Mouse (Mus musculus): Measurements from ENCODE around the gene AC129217.1. TPM values are rescaled to one million over a fixed set of nuclear protein-coding genes. Genes with fewer than 3 reads are reported as not detected.

Gene AC129217.1
- polyA plus RNA-seq, 1 experiment, result not detected

- Histone ChIP-seq H3K27ac (ENCODE audit: insufficient read depth, low read depth, low read length) (peak within 1 kb of the TSS; percentile 92), H3K4me1 (ENCODE audit: control insufficient read depth, insufficient read depth, low read length) (peaks cover 10% of the 10 kb centered on the region), H3K4me3 (ENCODE audit: insufficient read depth, low read depth, low read length) (peak within 1 kb of the TSS; percentile 62)
- TF ChIP-seq CTCF (IDR thresholded peaks at IDR 0.05; ENCODE audit: insufficient read depth, low read depth, low read length), result no peak
- TF ChIP-seq POLR2A (IDR thresholded peaks at IDR 0.05; ENCODE audit: insufficient read depth, low read depth, low read length), result 0 out of 2 replicates have a peak, but pooled peaks have one; percentile 33
- 19% methylated on average over 11 of the region's 11 CpGs for WGBS
Measured at GRCm38 (mm10) chr19:8839103-8839907, 9.7 kb downstream of the AC129217.1 start, which contains the start of gene Gng3. TSS of gene Gng3 (minus strand) at chr19:8839194.

GRCm38 (mm10) chr19:8839908-8840791, 10.6 kb downstream of the AC129217.1 start:
- Histone ChIP-seq H3K4me1 (ENCODE audit: control insufficient read depth, insufficient read depth, low read length) (peaks cover 10% of the 10 kb centered on the region), H3K27ac (ENCODE audit: insufficient read depth, low read depth, low read length) (peak overlapping the region; percentile 92), H3K4me3 (ENCODE audit: insufficient read depth, low read depth, low read length) (peak overlapping the region; percentile 62)
- 9% methylated on average over 29 of the region's 29 CpGs for WGBS
- no peak for TF ChIP-seq CTCF (IDR thresholded peaks at IDR 0.05; ENCODE audit: insufficient read depth, low read depth, low read length)
- no peak for TF ChIP-seq POLR2A (IDR thresholded peaks at IDR 0.05; ENCODE audit: insufficient read depth, low read depth, low read length)

GRCm38 (mm10) chr19:8841012-8841411, 11.4 kb downstream of the AC129217.1 start:
- WGBS, result 80% methylated on average over 7 of the region's 7 CpGs
- Histone ChIP-seq H3K4me1 (ENCODE audit: control insufficient read depth, insufficient read depth, low read length) (peaks cover 10% of the 10 kb centered on the region), H3K4me3 (ENCODE audit: insufficient read depth, low read depth, low read length) (peak overlapping the region; percentile 62), H3K27ac (ENCODE audit: insufficient read depth, low read depth, low read length) (no peak overlapping the region)
- no peak for TF ChIP-seq POLR2A (IDR thresholded peaks at IDR 0.05; ENCODE audit: insufficient read depth, low read depth, low read length)
- no peak for TF ChIP-seq CTCF (IDR thresholded peaks at IDR 0.05; ENCODE audit: insufficient read depth, low read depth, low read length)

GRCm38 (mm10) chr19:8842961-8843360, 13.4 kb downstream of the AC129217.1 start:
- TF ChIP-seq POLR2A (IDR thresholded peaks at IDR 0.05; ENCODE audit: insufficient read depth, low read depth, low read length), result no peak
- TF ChIP-seq CTCF (IDR thresholded peaks at IDR 0.05; ENCODE audit: insufficient read depth, low read depth, low read length), result no peak
- 90% methylated on average over 6 of the region's 6 CpGs for WGBS
- Histone ChIP-seq H3K4me3 (ENCODE audit: insufficient read depth, low read depth, low read length) (no peak overlapping the region), H3K27ac (ENCODE audit: insufficient read depth, low read depth, low read length) (no peak overlapping the region), H3K4me1 (ENCODE audit: control insufficient read depth, insufficient read depth, low read length) (peaks cover 10% of the 10 kb centered on the region)

- H3K27ac ChIP-seq (ENCODE audit: insufficient read depth, low read depth, low read length), result no peak overlapping the region
- no peak overlapping the region for H3K4me3 ChIP-seq (ENCODE audit: insufficient read depth, low read depth, low read length)
- TF ChIP-seq POLR2A (IDR thresholded peaks at IDR 0.05; ENCODE audit: insufficient read depth, low read depth, low read length) (no peak), CTCF (IDR thresholded peaks at IDR 0.05; ENCODE audit: insufficient read depth, low read depth, low read length) (no peak)
- WGBS, result 38% methylated on average over 5 of the region's 5 CpGs
- peaks cover 10% of the 10 kb centered on the region for H3K4me1 ChIP-seq (ENCODE audit: control insufficient read depth, insufficient read depth, low read length)
Measured at GRCm38 (mm10) chr19:8844371-8845129, 15.0 kb downstream of the AC129217.1 start.

GRCm38 (mm10) chr19:8848356-8848755, 18.8 kb downstream of the AC129217.1 start:
- Histone ChIP-seq H3K4me3 (ENCODE audit: insufficient read depth, low read depth, low read length) (no peak overlapping the region), H3K4me1 (ENCODE audit: control insufficient read depth, insufficient read depth, low read length) (peaks cover 11% of the 10 kb centered on the region), H3K27ac (ENCODE audit: insufficient read depth, low read depth, low read length) (no peak overlapping the region)
- WGBS, result 85% methylated on average over 5 of the region's 5 CpGs
- TF ChIP-seq CTCF (IDR thresholded peaks at IDR 0.05; ENCODE audit: insufficient read depth, low read depth, low read length) (no peak), POLR2A (IDR thresholded peaks at IDR 0.05; ENCODE audit: insufficient read depth, low read depth, low read length) (no peak)

GRCm38 (mm10) chr19:8850402-8850901, 20.9 kb downstream of the AC129217.1 start, which contains the start of gene Lrrn4cl:
TSS of gene Lrrn4cl (plus strand) at chr19:8850768.
- H3K4me3 ChIP-seq (ENCODE audit: insufficient read depth, low read depth, low read length), result no peak within 1 kb of the TSS
- H3K27ac ChIP-seq (ENCODE audit: insufficient read depth, low read depth, low read length), result no peak within 1 kb of the TSS
- TF ChIP-seq CTCF (IDR thresholded peaks at IDR 0.05; ENCODE audit: insufficient read depth, low read depth, low read length), result no peak
- TF ChIP-seq POLR2A (IDR thresholded peaks at IDR 0.05; ENCODE audit: insufficient read depth, low read depth, low read length), result no peak
- peaks cover 11% of the 10 kb centered on the region for H3K4me1 ChIP-seq (ENCODE audit: control insufficient read depth, insufficient read depth, low read length)
- WGBS, result 19% methylated on average over 7 of the region's 7 CpGs

GRCm38 (mm10) chr19:8851639-8852038, 22.1 kb downstream of the AC129217.1 start:
- TF ChIP-seq POLR2A (IDR thresholded peaks at IDR 0.05; ENCODE audit: insufficient read depth, low read depth, low read length) (no peak), CTCF (IDR thresholded peaks at IDR 0.05; ENCODE audit: insufficient read depth, low read depth, low read length) (no peak)
- WGBS, result 63% methylated on average over 7 of the region's 7 CpGs

More at GRCm38 (mm10) chr19:8851639-8852038, 22.1 kb downstream of the AC129217.1 start:
- no peak overlapping the region for H3K27ac ChIP-seq (ENCODE audit: insufficient read depth, low read depth, low read length)
- H3K4me3 ChIP-seq (ENCODE audit: insufficient read depth, low read depth, low read length), result no peak overlapping the region
- H3K4me1 ChIP-seq (ENCODE audit: control insufficient read depth, insufficient read depth, low read length), result peaks cover 11% of the 10 kb centered on the region

All from olfactory bulb, adult 2 months (tissue).